Mouse (Mus musculus) MEL (cell line): ENCODE data around the gene Gm45808. TPM values are rescaled to one million over a fixed set of nuclear protein-coding genes. Genes with fewer than 3 reads are reported as not detected.

Source experiments
- DNase-seq: peaks from one replicate; pipeline ENCODE4 v3.0.0; 2011; ENCODE audit warnings: low read depth, low spot score
- H3K27ac ChIP-seq: 2 replicates; pipeline ENCODE4 v1.5.1; 2012; ENCODE audit warnings: low read depth, mild to moderate bottlenecking, control low read depth, low read length, moderate library complexity; ENCODE audit not compliant: control insufficient read depth
- H3K27me3 ChIP-seq, 2 experiments: fragments of 150-350 bp in 1 of 2; sonication (generic) in 1 of 2; 2 replicates each; pipeline ENCODE4 v1.6.1; 2012; ENCODE audit warnings: low read length in 2 of 2, mild to moderate bottlenecking in 2 of 2, improper control_type of control experiment in 1 of 2, moderate library complexity in 1 of 2; ENCODE audit not compliant: insufficient read depth in 2 of 2, control insufficient read depth in 1 of 2
- H3K36me3 ChIP-seq, 2 experiments: 2 replicates each; pipeline ENCODE4 v1.6.1; 2012 to 2014; ENCODE audit warnings: low read length in 2 of 2, improper control_type of control experiment in 1 of 2, inconsistent platforms in 1 of 2, mild to moderate bottlenecking in 1 of 2; ENCODE audit not compliant: insufficient read depth in 2 of 2, control insufficient read depth in 1 of 2
- H3K4me1 ChIP-seq, 2 experiments: fragments of 150-350 bp in 1 of 2; sonication (generic) in 1 of 2; 2 replicates each; pipeline ENCODE4 v1.6.1; 2012; ENCODE audit warnings: low read length in 2 of 2, improper control_type of control experiment in 1 of 2, mild to moderate bottlenecking in 1 of 2; ENCODE audit not compliant: insufficient read depth in 2 of 2, control insufficient read depth in 1 of 2
- H3K4me3 ChIP-seq, 2 experiments: fragments of 150-350 bp in 1 of 2; sonication (generic) in 1 of 2; 2 replicates each; pipeline ENCODE4 v1.5.1; 2012; ENCODE audit warnings: low read depth in 2 of 2, low read length in 2 of 2, mild to moderate bottlenecking in 2 of 2, moderate library complexity in 2 of 2, control low read depth in 1 of 2, improper control_type of control experiment in 1 of 2; ENCODE audit not compliant: control insufficient read depth in 1 of 2, insufficient read depth in 1 of 2
- H3K79me2 ChIP-seq: 2 replicates; pipeline ENCODE4 v1.6.1; 2012; ENCODE audit warnings: mild to moderate bottlenecking, low read length, moderate library complexity; ENCODE audit not compliant: control insufficient read depth, poor library complexity, insufficient read depth
- H3K9ac ChIP-seq: 2 replicates; pipeline ENCODE4 v1.6.1; 2012; ENCODE audit warnings: low read depth, mild to moderate bottlenecking, control low read depth, low read length, moderate library complexity; ENCODE audit not compliant: control insufficient read depth, poor library complexity, severe bottlenecking
- H3K9me3 ChIP-seq: fragments of 150-350 bp; sonication (generic); replicated peaks from 2 replicates; pipeline ENCODE4 v1.6.1; 2012; ENCODE audit warnings: mild to moderate bottlenecking, low read length, improper control_type of control experiment, moderate library complexity; ENCODE audit not compliant: insufficient read depth
- BHLHE40 ChIP-seq: IDR thresholded peaks from 2 replicates; pipeline ENCODE4 v1.6.1; 2012; ENCODE audit warnings: low read depth, mild to moderate bottlenecking, inconsistent platforms, low read length, improper control_type of control experiment, borderline replicate concordance
- CHD1 ChIP-seq: IDR thresholded peaks from 2 replicates; pipeline ENCODE4 v1.6.1; 2012; ENCODE audit warnings: low read depth, mild to moderate bottlenecking, inconsistent platforms, low read length, improper control_type of control experiment
- CHD2 ChIP-seq: IDR thresholded peaks from 2 replicates; pipeline ENCODE4 v1.6.1; 2011; ENCODE audit warnings: low read length, improper control_type of control experiment
- E2F4 ChIP-seq: IDR thresholded peaks from 2 replicates; pipeline ENCODE4 v1.6.1; 2011; ENCODE audit warnings: low read depth, low read length, improper control_type of control experiment, borderline replicate concordance
- ELF1 ChIP-seq: IDR thresholded peaks from 2 replicates; pipeline ENCODE4 v1.6.1; 2014; ENCODE audit warnings: low read depth, mild to moderate bottlenecking, inconsistent platforms, low read length, improper control_type of control experiment, moderate library complexity
- EP300 ChIP-seq, 2 experiments: IDR thresholded peaks; 2 replicates each; pipeline ENCODE4 v1.6.1; 2011; ENCODE audit warnings: improper control_type of control experiment in 2 of 2, low read length in 2 of 2, low read depth in 1 of 2, mild to moderate bottlenecking in 1 of 2
- ETS1 ChIP-seq: IDR thresholded peaks from 2 replicates; pipeline ENCODE4 v1.6.1; 2012; ENCODE audit warnings: low read depth, mild to moderate bottlenecking, inconsistent platforms, low read length, improper control_type of control experiment, moderate library complexity
- GABPA ChIP-seq: IDR thresholded peaks from 2 replicates; pipeline ENCODE4 v1.6.1; 2012; ENCODE audit warnings: low read depth, mild to moderate bottlenecking, inconsistent platforms, low read length, improper control_type of control experiment, moderate library complexity
- GATA1 ChIP-seq: IDR thresholded peaks from 2 replicates; pipeline ENCODE4 v1.6.1; 2011; ENCODE audit warnings: low read depth, low read length, improper control_type of control experiment
- HCFC1 ChIP-seq: IDR thresholded peaks from 2 replicates; pipeline ENCODE4 v1.6.1; 2012; ENCODE audit warnings: low read depth, mild to moderate bottlenecking, inconsistent platforms, low read length, improper control_type of control experiment, moderate library complexity
- KAT2A ChIP-seq: conservative IDR thresholded peaks from 2 replicates; pipeline ENCODE4 v1.6.1; 2012; ENCODE audit warnings: low read depth, low read length, improper control_type of control experiment, inconsistent platforms
- MAFK ChIP-seq: IDR thresholded peaks from 2 replicates; pipeline ENCODE4 v1.6.1; 2011; ENCODE audit warnings: low read depth, mild to moderate bottlenecking, low read length, improper control_type of control experiment, borderline replicate concordance
- MAX ChIP-seq: IDR thresholded peaks from 2 replicates; pipeline ENCODE4 v1.6.1; 2011; ENCODE audit warnings: low read length, improper control_type of control experiment
- MAZ ChIP-seq: IDR thresholded peaks from 2 replicates; pipeline ENCODE4 v1.6.1; 2012; ENCODE audit warnings: low read depth, mild to moderate bottlenecking, inconsistent platforms, low read length, improper control_type of control experiment
- MYB ChIP-seq: IDR thresholded peaks from 2 replicates; pipeline ENCODE4 v1.6.1; 2011; ENCODE audit warnings: mild to moderate bottlenecking, low read depth, low read length, improper control_type of control experiment
- NELFE ChIP-seq: IDR thresholded peaks from 2 replicates; pipeline ENCODE4 v1.6.1; 2011; ENCODE audit warnings: low read depth, low read length, improper control_type of control experiment
- NRF1 ChIP-seq: IDR thresholded peaks from 2 replicates; pipeline ENCODE4 v1.6.1; 2014; ENCODE audit warnings: low read depth, mild to moderate bottlenecking, inconsistent platforms, low read length, improper control_type of control experiment, moderate library complexity; ENCODE audit not compliant: poor library complexity, insufficient read depth, severe bottlenecking
- POLR2A ChIP-seq, 2 experiments: IDR thresholded peaks; 2 replicates each; pipeline ENCODE4 v1.6.1; 2011 to 2012; ENCODE audit warnings: low read length in 2 of 2, mild to moderate bottlenecking in 2 of 2, control low read depth in 1 of 2, improper control_type of control experiment in 1 of 2, low read depth in 1 of 2, moderate library complexity in 1 of 2; ENCODE audit not compliant: control insufficient read depth in 1 of 2, insufficient read depth in 1 of 2, poor library complexity in 1 of 2
- POLR2AphosphoS2 ChIP-seq: IDR thresholded peaks from 2 replicates; pipeline ENCODE4 v1.6.1; 2011; ENCODE audit warnings: low read length, improper control_type of control experiment
- POLR2AphosphoS5 ChIP-seq: IDR thresholded peaks from 2 replicates; pipeline ENCODE4 v1.6.1; 2012; ENCODE audit warnings: low read depth, borderline replicate concordance, mild to moderate bottlenecking, inconsistent platforms, low read length, moderate library complexity, mixed read lengths
- RAD21 ChIP-seq: IDR thresholded peaks from 2 replicates; pipeline ENCODE4 v1.6.1; 2011; ENCODE audit warnings: mild to moderate bottlenecking, low read depth, low read length, improper control_type of control experiment
- RCOR1 ChIP-seq: IDR thresholded peaks from 2 replicates; pipeline ENCODE4 v1.6.1; 2012; ENCODE audit warnings: low read depth, mild to moderate bottlenecking, inconsistent platforms, low read length, improper control_type of control experiment
- SMC3 ChIP-seq: IDR thresholded peaks from 2 replicates; pipeline ENCODE4 v1.6.1; 2011; ENCODE audit warnings: low read depth, low read length, improper control_type of control experiment
- TAL1 ChIP-seq: IDR thresholded peaks from 2 replicates; pipeline ENCODE4 v1.6.1; 2012; ENCODE audit warnings: mild to moderate bottlenecking, inconsistent platforms, low read length, moderate library complexity, mixed read lengths
- TBP ChIP-seq: IDR thresholded peaks from 2 replicates; pipeline ENCODE4 v1.8.0; 2011; ENCODE audit warnings: low read depth, low read length, improper control_type of control experiment
- TCF12 ChIP-seq: IDR thresholded peaks from 2 replicates; pipeline ENCODE4 v1.6.1; 2014; ENCODE audit warnings: low read depth, mild to moderate bottlenecking, inconsistent platforms, low read length, improper control_type of control experiment, moderate library complexity
- ZC3H11A ChIP-seq: IDR thresholded peaks from 2 replicates; pipeline ENCODE4 v1.6.1; 2012; ENCODE audit warnings: low read depth, mild to moderate bottlenecking, inconsistent platforms, low read length, improper control_type of control experiment
- ZKSCAN1 ChIP-seq: IDR thresholded peaks from 2 replicates; pipeline ENCODE4 v1.6.1; 2012; ENCODE audit warnings: low read depth, mild to moderate bottlenecking, inconsistent platforms, low read length, improper control_type of control experiment, moderate library complexity
- ZMIZ1 ChIP-seq: IDR thresholded peaks from 2 replicates; pipeline ENCODE4 v1.6.1; 2012; ENCODE audit warnings: low read depth, mild to moderate bottlenecking, inconsistent platforms, low read length, improper control_type of control experiment, moderate library complexity
- ZNF384 ChIP-seq: IDR thresholded peaks from 2 replicates; pipeline ENCODE4 v1.6.1; 2012; ENCODE audit warnings: low read depth, mild to moderate bottlenecking, inconsistent platforms, low read length, improper control_type of control experiment
- polyA plus RNA-seq, 2 experiments: library from polyadenylated mRNA; stranded (reverse) in 1 of 2; unstranded in 1 of 2; fragments of >175 nt in 1 of 2; fragments of >200 nt in 1 of 2; gene quantifications; 2 replicates each; pipeline versions ENCODE4 v1.2.1 to v1.2.4; 2012; ENCODE audit warnings: low replicate concordance in 2 of 2, low read depth in 1 of 2; ENCODE audit not compliant: insufficient read length in 2 of 2, insufficient read depth in 1 of 2, missing spikeins in 1 of 2
- total RNA-seq: library from RNA; depleted of rRNA; stranded (reverse); fragments of 300-350 nt; gene quantifications from 2 replicates; pipeline ENCODE4 v1.2.3, GENCODE M21; 2012

The Gm45808 gene
- total and polyA plus RNA-seq, 3 experiments, result not detected

DNA sequence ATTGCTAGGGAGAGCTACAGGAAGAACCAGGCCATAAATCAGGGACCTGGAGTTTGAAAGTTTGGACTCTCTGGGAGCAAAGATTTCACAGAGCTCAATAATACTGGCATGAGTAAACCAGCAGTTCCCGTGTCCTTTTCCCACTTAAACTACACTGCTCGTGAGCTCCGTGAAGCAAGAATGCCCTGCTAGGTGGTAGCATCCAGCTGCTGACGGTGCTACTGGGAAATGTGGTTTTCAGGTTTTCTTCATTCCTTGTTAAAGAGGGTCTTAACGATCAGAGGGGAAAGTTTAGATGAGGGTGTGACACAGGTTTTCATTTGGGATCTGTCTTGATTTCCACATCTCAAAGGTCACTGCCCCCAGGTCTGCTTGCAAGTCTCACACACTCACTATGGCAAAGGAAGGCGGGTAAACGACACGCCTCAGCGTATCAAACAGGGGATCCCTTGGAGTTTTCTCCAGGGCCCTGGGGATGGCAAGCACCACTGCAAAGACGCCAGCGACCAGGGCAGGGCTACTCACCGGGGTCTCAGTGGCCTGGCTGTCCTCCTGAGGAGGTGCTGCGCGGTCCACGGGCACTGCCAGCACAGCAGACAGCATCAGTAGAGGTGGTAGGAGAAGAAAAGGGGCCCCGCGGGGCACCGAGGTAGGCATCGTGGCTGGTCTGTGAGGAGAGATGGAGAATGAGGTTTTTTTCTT is 22.7 kb upstream of the Gm45808 start:
- Histone ChIP-seq H3K9ac (peak overlapping the region; percentile 86), H3K4me1 (peaks cover 7 to 10% of the 10 kb centered on the region in 2 experiments), H3K27ac (peak overlapping the region; percentile 95), H3K4me3 (peak overlapping the region; percentile 72 to 87), H3K27me3 (no peaks in the 10 kb centered on the region), H3K36me3 (peaks cover 8 to 16% of the 10 kb centered on the region in 2 experiments), H3K79me2 (peaks cover 26% of the 10 kb centered on the region), H3K9me3 (no peaks in the 10 kb centered on the region)
- DNase-seq, result peak; percentile 65
- TF ChIP-seq CHD1 (peak; percentile 59; the same call in 1 of the 2 replicates), HCFC1 (no peak; the same call in 1 of the 2 replicates)

- H3K9ac ChIP-seq, result peak overlapping the region; percentile 86
- peaks cover 7 to 10% of the 10 kb centered on the region in 2 experiments for H3K4me1 ChIP-seq
- H3K27ac ChIP-seq, result peak overlapping the region; percentile 95
- peaks cover 8 to 16% of the 10 kb centered on the region in 2 experiments for H3K36me3 ChIP-seq
- H3K4me3 ChIP-seq, result peak overlapping the region; percentile 72 to 87
- no peaks in the 10 kb centered on the region for H3K27me3 ChIP-seq
- DNase-seq, result peak; percentile 96
- no peaks in the 10 kb centered on the region for H3K9me3 ChIP-seq
- peaks cover 26% of the 10 kb centered on the region for H3K79me2 ChIP-seq
- TF ChIP-seq ZMIZ1, result no peak
- peak; percentile 70 for TF ChIP-seq TCF12
- TF ChIP-seq TAL1, result peak; percentile 61
- TF ChIP-seq ELF1, result 0 out of 2 replicates have a peak, but pooled peaks have one; percentile 19
- no peak for TF ChIP-seq SMC3
- TF ChIP-seq KAT2A, result 0 out of 2 replicates have a peak, but pooled peaks have one; percentile 30
- TF ChIP-seq POLR2AphosphoS2, result peak; percentile 64; the same call in 1 of the 2 replicates
- no peak for TF ChIP-seq MAZ
- no peak for TF ChIP-seq CHD2
- TF ChIP-seq E2F4, result 0 out of 2 replicates have a peak, but pooled peaks have one; percentile 43
- peak; percentile 66 for TF ChIP-seq NRF1
- peak; percentile 63 for TF ChIP-seq RCOR1
- peak; percentile 45 to 82; a peak in 3 of 4 replicates for TF ChIP-seq POLR2A (IDR thresholded peaks at IDR 0.05; ENCODE audit: control insufficient read depth in 1 of 2, insufficient read depth in 1 of 2, low read depth in 1 of 2, low read length in 2 of 2, poor library complexity in 1 of 2)
- no peak for TF ChIP-seq MYB
- TF ChIP-seq HCFC1, result peak; percentile 48; the same call in 1 of the 2 replicates
- TF ChIP-seq CHD1, result no peak
- peak; percentile 63 for TF ChIP-seq NELFE
- TF ChIP-seq BHLHE40, result peak; percentile 75
- peak; percentile 76 for TF ChIP-seq GATA1
- TF ChIP-seq ETS1, result peak; percentile 86
- TF ChIP-seq MAFK, result peak; percentile 58; the same call in 1 of the 2 replicates
- peak; percentile 86 for TF ChIP-seq TBP
- peak; percentile 86; the same call in 1 of the 2 replicates for TF ChIP-seq MAX
- 0 out of 2 replicates have a peak, but pooled peaks have one; percentile 15 for TF ChIP-seq ZC3H11A
- no peak for TF ChIP-seq ZKSCAN1
- no peak for TF ChIP-seq GABPA
- TF ChIP-seq POLR2AphosphoS5, result no peak
- no peak for TF ChIP-seq RAD21
- TF ChIP-seq ZNF384, result no peak
- peak; percentile 65 to 76 for TF ChIP-seq EP300 (IDR thresholded peaks at IDR 0.05; ENCODE audit: low read depth in 1 of 2, low read length in 2 of 2)
Measured at GRCm38 (mm10) chr7:45508561-45508960, 21.9 kb upstream of the Gm45808 start.
